ENCODE assay signal across 26 mouse cellular contexts in genomic region chr6:67887586-67887985, GRCm38 (mm10).
DNase-seq lines count a peak whose midpoint lies in the region; ATAC-seq lines count a peak whose summit lies in the region.
"Had no signal": no experiment of that assay in that cellular context is flagged by ENCODE, and none has a peak within 500 bp of the region (broad histone marks: within the 10 kb centered on the region; RNA-seq: fewer than 3 reads in every experiment).

No protein-coding gene starts in this region.

- H3K9ac ChIP-seq in liver, embryonic 12.5 days: no peak overlapping the region
- H3K9ac ChIP-seq in hindbrain, embryonic 14.5 days: no peak overlapping the region

- DNase-seq in ES-CJ7 (ENCODE audit: low read depth, low spot score) (peak; percentile 16), R1 (ENCODE audit: low read depth, low spot score) (peak; percentile 94), ZHBTc4 (ENCODE audit: low read depth, low spot score) (peak; percentile 61)
- peak; percentile 36 for DNase-seq in Muller cell, postnatal 12 days (ENCODE audit: inconsistent ontology term)
- DNase-seq in left cerebral cortex, adult 18-20 months (ENCODE audit: low spot score in 2 of 2): no peak
- no peak for DNase-seq in adrenal gland, adult 2 months
- DNase-seq in hindbrain, embryonic 14.5 days (ENCODE audit: low spot score): no peak
- DNase-seq: adrenal gland, adult 8-10 months; adrenal gland, postnatal 10 days; adrenal gland, postnatal 14 days; adrenal gland, postnatal 25 days; adrenal gland, postnatal 36 days; B cell, adult 2 months; cerebellum, adult 11 months; cerebellum, adult 11-12 months; cerebellum, adult 18-20 months; cerebellum, adult 2 months; cerebellum, adult 8-10 months; cerebellum, adult 9-10 months; cerebellum, adult 9-11 months had no signal

- H3K9me3 ChIP-seq in liver, embryonic 12.5 days (replicated peaks): 0 out of 2 replicates have a peak, but pooled peaks cover 5% of the 10 kb centered on the region
- H3K9me3 ChIP-seq in hindbrain, embryonic 14.5 days (ENCODE audit: control insufficient read depth, low read length): no peaks in the 10 kb centered on the region
- H3K9me3 ChIP-seq: G1E had no signal

- no peak for ATAC-seq in liver, embryonic 12.5 days
- ATAC-seq in hindbrain, embryonic 14.5 days (ENCODE audit: low FRiP score): no peak
- ATAC-seq: activated CD4-positive, CD25-positive, alpha-beta regulatory T cell, adult 4 months; CD4-positive, CD25-positive, alpha-beta regulatory T cell, adult 4 months; Patski had no signal

- H3K36me3 ChIP-seq in liver, embryonic 12.5 days: no peaks in the 10 kb centered on the region
- no peaks in the 10 kb centered on the region for H3K36me3 ChIP-seq in hindbrain, embryonic 14.5 days (replicated peaks; ENCODE audit: control insufficient read depth, insufficient read depth)
- H3K36me3 ChIP-seq: G1E had no signal

- H3K4me1 ChIP-seq in liver, embryonic 12.5 days: no peaks in the 10 kb centered on the region
- no peaks in the 10 kb centered on the region for H3K4me1 ChIP-seq in hindbrain, embryonic 14.5 days (replicated peaks; ENCODE audit: control insufficient read depth, insufficient read depth, low read length)

- WGBS in liver, embryonic 12.5 days (ENCODE audit: insufficient replicate concordance): 62% methylated on average over 2 of the region's 2 CpGs
- 67% methylated on average over 2 of the region's 2 CpGs for WGBS in hindbrain, embryonic 14.5 days

- no peak overlapping the region for H3K4me2 ChIP-seq in liver, embryonic 12.5 days
- H3K4me2 ChIP-seq in hindbrain, embryonic 14.5 days (replicated peaks): no peak overlapping the region

- no peaks in the 10 kb centered on the region for H3K27me3 ChIP-seq in liver, embryonic 12.5 days (replicated peaks)
- H3K27me3 ChIP-seq in hindbrain, embryonic 14.5 days (ENCODE audit: control insufficient read depth, insufficient read depth, low read length): no peaks in the 10 kb centered on the region
- H3K27me3 ChIP-seq: CH12.LX, Patski had no signal

- no peak overlapping the region for H3K27ac ChIP-seq in liver, embryonic 12.5 days
- H3K27ac ChIP-seq in hindbrain, embryonic 14.5 days: no peak overlapping the region

- H3K4me3 ChIP-seq in liver, embryonic 12.5 days: no peak overlapping the region
- no peak overlapping the region for H3K4me3 ChIP-seq in hindbrain, embryonic 14.5 days (replicated peaks; ENCODE audit: low read length)

Comparison
In these comparisons a context has a peak if more than half of its experiments do, and no peak if none do; other contexts are left out.
1. DNase-seq: peak in ES-CJ7 (single experiment), Muller cell, postnatal 12 days (single experiment), R1 (single experiment) and ZHBTc4 (single experiment); none in left cerebral cortex, adult 18-20 months (0 of 2), adrenal gland, adult 2 months (single experiment) and hindbrain, embryonic 14.5 days (single experiment).